Mouse (Mus musculus) layer of hippocampus, adult 2 months (tissue): ENCODE data around the gene Gm9639. TPM values are rescaled to one million over a fixed set of nuclear protein-coding genes. Genes with fewer than 3 reads are reported as not detected.
A peak's percentile ranks its signal among the peaks of the same experiment; 100 is the strongest.
"Not testable (repeated sequence)": the region's sequence is repeated elsewhere in the genome, so short reads cannot be mapped to it uniquely, and the experiment has no call there.

Experiments
- DNase-seq, 2 experiments: peaks; one replicate each; pipeline ENCODE4 v3.0.0; 2022; ENCODE audit warnings: low spot score in 2 of 2
- H3K27ac ChIP-seq: fragments of 200-600 bp; 2 replicates; pipeline ENCODE4 v1.8.1; 2022
- H3K4me3 ChIP-seq: fragments of 200-600 bp; 2 replicates; pipeline ENCODE4 v1.8.1; 2022; ENCODE audit warnings: mild to moderate bottlenecking
- CTCF ChIP-seq: fragments of 200-600 bp; conservative IDR thresholded peaks from 2 replicates; pipeline ENCODE4 v1.8.1; 2022; ENCODE audit warnings: antibody characterized with exemption, mild to moderate bottlenecking, moderate library complexity
- total RNA-seq, 2 experiments: library from RNA; stranded (reverse); gene quantifications; 2 replicates each; pipeline ENCODE4 v1.2.3; 2021

Gm9639 gene
- total RNA-seq, 2 experiments from 2014 or later, result not detected

- not testable (repeated sequence) for H3K4me3 ChIP-seq, DNase-seq, H3K27ac ChIP-seq
Measured at GRCm38 (mm10) chr10:77771225-77771624, 23.7 kb downstream of the Gm9639 start, which contains the start of gene Gm3238. Gene Gm3238, minus strand, starts transcription at chr10:77771325.

- no peak for TF ChIP-seq CTCF
- H3K4me3 ChIP-seq, result no peak overlapping the region
- no peak overlapping the region for H3K27ac ChIP-seq
- DNase-seq, result no peak
Measured at GRCm38 (mm10) chr10:77769727-77770126, 25.1 kb downstream of the Gm9639 start.

- not testable (repeated sequence) for H3K27ac ChIP-seq, H3K4me3 ChIP-seq, DNase-seq
Measured at GRCm38 (mm10) chr10:77759582-77759981, 35.3 kb downstream of the Gm9639 start, which contains the start of gene Gm3233. Gene Gm3233, minus strand, starts transcription at chr10:77759682.

GRCm38 (mm10) chr10:77753448-77753847 lies 41.4 kb downstream of the Gm9639 start:
- no peak overlapping the region for H3K27ac ChIP-seq
- peak; percentile 44 for TF ChIP-seq CTCF
- no peak overlapping the region for H3K4me3 ChIP-seq
- DNase-seq, result no peak

- not testable (repeated sequence) for DNase-seq, H3K27ac ChIP-seq, H3K4me3 ChIP-seq
- TF ChIP-seq CTCF, result peak; percentile 10; the same call in 1 of the 2 replicates
Measured at GRCm38 (mm10) chr10:77752312-77752711, 42.6 kb downstream of the Gm9639 start.

- not testable (repeated sequence) for H3K27ac ChIP-seq, H3K4me3 ChIP-seq, DNase-seq
Measured at GRCm38 (mm10) chr10:77751254-77751653, 43.6 kb downstream of the Gm9639 start, which contains the start of gene Gm9736. Gene Gm9736, minus strand, starts transcription at chr10:77751354.

GRCm38 (mm10) chr10:77750686-77751085 lies 44.2 kb downstream of the Gm9639 start:
- H3K27ac ChIP-seq, DNase-seq, H3K4me3 ChIP-seq: not testable (repeated sequence)

Other genes starting within 250 kb of the Gm9639 start
- gene Pttg1ip, start 213.4 kb downstream of the Gm9639 start, total RNA-seq, result 10 to 100 TPM; 76.9 to 77.5 TPM
- gene Sumo3, start 189.0 kb downstream of the Gm9639 start, total RNA-seq, result 100 to 1,000 TPM; 131 to 138 TPM
- 10 to 100 TPM; 18.3 to 27.0 TPM for gene Gm49325, start 188.9 kb downstream of the Gm9639 start, total RNA-seq
- 10 to 100 TPM; 81.6 to 95.4 TPM for gene Ube2g2, start 172.8 kb downstream of the Gm9639 start, total RNA-seq
- gene Tspear, start 108.5 kb downstream of the Gm9639 start, total RNA-seq, result not detected
- gene Gm19402, start 104.3 kb downstream of the Gm9639 start, total RNA-seq, result not detected
- gene Gm9508, start 97.8 kb downstream of the Gm9639 start, total RNA-seq, result not detected
- not detected for gene Gm10272, start 88.5 kb downstream of the Gm9639 start, total RNA-seq
- not detected for gene Gm10024, start 83.6 kb downstream of the Gm9639 start, total RNA-seq
- gene Gm10142, start 79.3 kb downstream of the Gm9639 start, total RNA-seq, result not detected
- gene Krtap12-1, start 74.5 kb downstream of the Gm9639 start, total RNA-seq, result not detected
- gene Gm10100, start 68.6 kb downstream of the Gm9639 start, total RNA-seq, result not detected
- not detected for gene Gm18596, start 52.4 kb downstream of the Gm9639 start, total RNA-seq
- gene Gm9736, start 43.7 kb downstream of the Gm9639 start, total RNA-seq, result not detected
- gene Gm3233, start 35.4 kb downstream of the Gm9639 start, total RNA-seq, result not detected
- gene Gm3238, start 23.8 kb downstream of the Gm9639 start, total RNA-seq, result not detected
- gene Gm7138, start 18.1 kb downstream of the Gm9639 start, total RNA-seq, result not detected
- gene Gm3250, start 12.5 kb downstream of the Gm9639 start, total RNA-seq, result not detected
- not detected for gene Gm7137, start 6.9 kb downstream of the Gm9639 start, total RNA-seq
- not detected for gene Gm19668, start 4.1 kb upstream of the Gm9639 start, total RNA-seq
- not detected for gene Gm9507, start 16.8 kb upstream of the Gm9639 start, total RNA-seq
- gene Gm2696, start 19.6 kb upstream of the Gm9639 start, total RNA-seq, result not detected
- not detected for gene Krtap10-4, start 32.0 kb upstream of the Gm9639 start, total RNA-seq
- not detected for gene Krtap10-10, start 40.9 kb upstream of the Gm9639 start, total RNA-seq
- not detected for gene Gm36176, start 51.7 kb upstream of the Gm9639 start, total RNA-seq
- not detected for gene Gm10318, start 57.8 kb upstream of the Gm9639 start, total RNA-seq
- not detected for gene Gm3285, start 66.9 kb upstream of the Gm9639 start, total RNA-seq
- gene Lrrc3, start 107.5 kb upstream of the Gm9639 start, total RNA-seq, result 1 to 10 TPM; 3.6 to 3.7 TPM
- 10 to 100 TPM; 37.4 to 41.5 TPM for gene Trpm2, start 175.5 kb upstream of the Gm9639 start, total RNA-seq
- gene 1810043G02Rik, start 183.4 kb upstream of the Gm9639 start, total RNA-seq, result 10 to 100 TPM; 37.1 to 44.4 TPM
- 100 to 1,000 TPM; 232 to 233 TPM for gene Pfkl, start 215.0 kb upstream of the Gm9639 start, total RNA-seq
- not detected for gene Dnmt3l, start 246.9 kb upstream of the Gm9639 start, total RNA-seq
- under 1 TPM; 0.46 to 0.54 TPM for gene Aire, start 248.5 kb upstream of the Gm9639 start, total RNA-seq